Mouse (Mus musculus): Measurements from ENCODE around the gene Pcid2. TPM values are rescaled to one million over a fixed set of nuclear protein-coding genes. Genes with fewer than 3 reads are reported as not detected.

The Pcid2 gene
- polyA plus RNA-seq, 1 experiment = 23.6 TPM

- no peak overlapping the region for H3K4me3 ChIP-seq (ENCODE audit: insufficient read depth, poor library complexity, severe bottlenecking)
- no peak overlapping the region for H3ac ChIP-seq (ENCODE audit: control insufficient read depth, insufficient read length, low read depth)
- H3K79me3 ChIP-seq (ENCODE audit: low read depth) = no peaks in the 10 kb centered on the region
- TF ChIP-seq MYOD1 (IDR thresholded peaks at IDR 0.05; ENCODE audit: control insufficient read depth, insufficient read length, low read depth) = no peak
- TF ChIP-seq CEBPB (IDR thresholded peaks at IDR 0.05; ENCODE audit: low read depth) = no peak
- no peak for TF ChIP-seq CTCF (IDR thresholded peaks at IDR 0.05; ENCODE audit: control insufficient read depth, insufficient read depth, insufficient read length)
- no peak for TF ChIP-seq MAX (IDR thresholded peaks at IDR 0.05)
- TF ChIP-seq MYOG (IDR thresholded peaks at IDR 0.05; ENCODE audit: control insufficient read depth, extremely low read depth, insufficient read length) = no peak
- no peak for TF ChIP-seq FOSL1 (IDR thresholded peaks at IDR 0.05; ENCODE audit: insufficient read depth, low read length, poor library complexity, severe bottlenecking)
- no peak for TF ChIP-seq USF1 (IDR thresholded peaks at IDR 0.05; ENCODE audit: low read depth)
- peaks cover 24% of the 10 kb centered on the region for H3K36me3 ChIP-seq (ENCODE audit: control insufficient read depth, insufficient read depth)
- H3K27me3 ChIP-seq (ENCODE audit: control insufficient read depth, insufficient read depth, insufficient read length) = no peaks in the 10 kb centered on the region
- H3K79me2 ChIP-seq (ENCODE audit: control insufficient read depth, insufficient read depth) = no peaks in the 10 kb centered on the region
Measured at GRCm38 (mm10) chr8:13120882-13121665, 15.8 kb upstream of the Pcid2 start.

GRCm38 (mm10) chr8:13118516-13118915 lies 13.3 kb upstream of the Pcid2 start:
- no peaks in the 10 kb centered on the region for H3K27me3 ChIP-seq (ENCODE audit: control insufficient read depth, insufficient read depth, insufficient read length)
- H3K79me2 ChIP-seq (ENCODE audit: control insufficient read depth, insufficient read depth) = peaks cover 22% of the 10 kb centered on the region
- H3K79me3 ChIP-seq (ENCODE audit: low read depth) = peaks cover 13% of the 10 kb centered on the region
- peaks cover 31% of the 10 kb centered on the region for H3K36me3 ChIP-seq (ENCODE audit: control insufficient read depth, insufficient read depth)
- H3ac ChIP-seq (ENCODE audit: control insufficient read depth, insufficient read length, low read depth) = no peak overlapping the region
- H3K4me3 ChIP-seq (ENCODE audit: insufficient read depth, poor library complexity, severe bottlenecking) = no peak overlapping the region
- no peak for TF ChIP-seq MAX (IDR thresholded peaks at IDR 0.05)
- no peak for TF ChIP-seq USF1 (IDR thresholded peaks at IDR 0.05; ENCODE audit: low read depth)
- TF ChIP-seq CEBPB (IDR thresholded peaks at IDR 0.05; ENCODE audit: low read depth) = no peak
- no peak for TF ChIP-seq CTCF (IDR thresholded peaks at IDR 0.05; ENCODE audit: control insufficient read depth, insufficient read depth, insufficient read length)
- no peak for TF ChIP-seq MYOG (IDR thresholded peaks at IDR 0.05; ENCODE audit: control insufficient read depth, extremely low read depth, insufficient read length)
- no peak for TF ChIP-seq MYOD1 (IDR thresholded peaks at IDR 0.05; ENCODE audit: control insufficient read depth, insufficient read length, low read depth)
- no peak for TF ChIP-seq FOSL1 (IDR thresholded peaks at IDR 0.05; ENCODE audit: insufficient read depth, low read length, poor library complexity, severe bottlenecking)

- H3K36me3 ChIP-seq (ENCODE audit: control insufficient read depth, insufficient read depth) = peaks cover 19% of the 10 kb centered on the region
- H3ac ChIP-seq (ENCODE audit: control insufficient read depth, insufficient read length, low read depth) = no peak overlapping the region
- no peak overlapping the region for H3K4me3 ChIP-seq (ENCODE audit: insufficient read depth, poor library complexity, severe bottlenecking)
- H3K27me3 ChIP-seq (ENCODE audit: control insufficient read depth, insufficient read depth, insufficient read length) = no peaks in the 10 kb centered on the region
- no peak for TF ChIP-seq USF1 (IDR thresholded peaks at IDR 0.05; ENCODE audit: low read depth)
- no peak for TF ChIP-seq MYOD1 (IDR thresholded peaks at IDR 0.05; ENCODE audit: control insufficient read depth, insufficient read length, low read depth)
- H3K79me3 ChIP-seq (ENCODE audit: low read depth) = peaks cover 27% of the 10 kb centered on the region
- H3K79me2 ChIP-seq (ENCODE audit: control insufficient read depth, insufficient read depth) = peaks cover 36% of the 10 kb centered on the region
Measured at GRCm38 (mm10) chr8:13117096-13117495, 11.8 kb upstream of the Pcid2 start.

- Histone ChIP-seq H3K4me3 (ENCODE audit: insufficient read depth, poor library complexity, severe bottlenecking) (no peak overlapping the region), H3K27me3 (ENCODE audit: control insufficient read depth, insufficient read depth, insufficient read length) (no peaks in the 10 kb centered on the region), H3K79me2 (ENCODE audit: control insufficient read depth, insufficient read depth) (peaks cover 75% of the 10 kb centered on the region), H3K36me3 (ENCODE audit: control insufficient read depth, insufficient read depth) (peaks cover 16% of the 10 kb centered on the region), H3K79me3 (ENCODE audit: low read depth) (peaks cover 65% of the 10 kb centered on the region), H3ac (ENCODE audit: control insufficient read depth, insufficient read length, low read depth) (no peak overlapping the region)
- TF ChIP-seq USF1 (IDR thresholded peaks at IDR 0.05; ENCODE audit: low read depth) (no peak), CEBPB (IDR thresholded peaks at IDR 0.05; ENCODE audit: low read depth) (no peak), MAX (IDR thresholded peaks at IDR 0.05) (no peak), MYOD1 (IDR thresholded peaks at IDR 0.05; ENCODE audit: control insufficient read depth, insufficient read length, low read depth) (no peak), CTCF (IDR thresholded peaks at IDR 0.05; ENCODE audit: control insufficient read depth, insufficient read depth, insufficient read length) (no peak), MYOG (IDR thresholded peaks at IDR 0.05; ENCODE audit: control insufficient read depth, extremely low read depth, insufficient read length) (no peak), FOSL1 (IDR thresholded peaks at IDR 0.05; ENCODE audit: insufficient read depth, low read length, poor library complexity, severe bottlenecking) (no peak)
Measured at GRCm38 (mm10) chr8:13113232-13113631, 8.0 kb upstream of the Pcid2 start.

GRCm38 (mm10) chr8:13111917-13112316 lies 6.7 kb upstream of the Pcid2 start:
- H3K4me3 ChIP-seq (ENCODE audit: insufficient read depth, poor library complexity, severe bottlenecking) = no peak overlapping the region
- H3ac ChIP-seq (ENCODE audit: control insufficient read depth, insufficient read length, low read depth) = no peak overlapping the region
- peaks cover 22% of the 10 kb centered on the region for H3K36me3 ChIP-seq (ENCODE audit: control insufficient read depth, insufficient read depth)
- H3K27me3 ChIP-seq (ENCODE audit: control insufficient read depth, insufficient read depth, insufficient read length) = no peaks in the 10 kb centered on the region
- H3K79me3 ChIP-seq (ENCODE audit: low read depth) = peaks cover 78% of the 10 kb centered on the region
- peaks cover 88% of the 10 kb centered on the region for H3K79me2 ChIP-seq (ENCODE audit: control insufficient read depth, insufficient read depth)
- no peak for TF ChIP-seq CEBPB (IDR thresholded peaks at IDR 0.05; ENCODE audit: low read depth)
- no peak for TF ChIP-seq CTCF (IDR thresholded peaks at IDR 0.05; ENCODE audit: control insufficient read depth, insufficient read depth, insufficient read length)
- TF ChIP-seq USF1 (IDR thresholded peaks at IDR 0.05; ENCODE audit: low read depth) = no peak
- no peak for TF ChIP-seq FOSL1 (IDR thresholded peaks at IDR 0.05; ENCODE audit: insufficient read depth, low read length, poor library complexity, severe bottlenecking)
- TF ChIP-seq MAX (IDR thresholded peaks at IDR 0.05) = no peak
- TF ChIP-seq MYOD1 (IDR thresholded peaks at IDR 0.05; ENCODE audit: control insufficient read depth, insufficient read length, low read depth) = no peak
- TF ChIP-seq MYOG (IDR thresholded peaks at IDR 0.05; ENCODE audit: control insufficient read depth, extremely low read depth, insufficient read length) = no peak
